Mouse (Mus musculus) limb, embryonic 10.5 days (tissue): ENCODE measurements around the gene Fgfbp3. TPM values are rescaled to one million over a fixed set of nuclear protein-coding genes. Genes with fewer than 3 reads are reported as not detected.
"Not testable (repeated sequence)": the region's sequence is repeated elsewhere in the genome, so short reads cannot be mapped to it uniquely, and the experiment has no call there.

ENCODE experiments used
- DNase-seq: peaks from one replicate; pipeline ENCODE4 v3.0.0-alpha.2; 2017; ENCODE audit warnings: low spot score
- H3K27ac ChIP-seq: fragments of 300-500 bp; sonication (generic); 2 replicates; pipeline ENCODE4 v1.5.1; 2016; ENCODE audit warnings: mild to moderate bottlenecking
- H3K27me3 ChIP-seq: fragments of 300-500 bp; sonication (generic); 2 replicates; pipeline ENCODE4 v1.6.1; 2016; ENCODE audit warnings: low read depth, mild to moderate bottlenecking; ENCODE audit not compliant: poor library complexity, severe bottlenecking
- H3K36me3 ChIP-seq: fragments of 300-500 bp; sonication (generic); 2 replicates; pipeline ENCODE4 v1.6.1; 2016; ENCODE audit warnings: mild to moderate bottlenecking, moderate library complexity
- H3K4me1 ChIP-seq: fragments of 300-500 bp; sonication (generic); 2 replicates; pipeline ENCODE4 v1.6.1; 2016
- H3K4me3 ChIP-seq: fragments of 300-500 bp; sonication (generic); 2 replicates; pipeline ENCODE4 v1.5.1; 2016; ENCODE audit warnings: mild to moderate bottlenecking, moderate library complexity
- H3K9me3 ChIP-seq: fragments of 300-500 bp; sonication (generic); replicated peaks from 2 replicates; pipeline ENCODE4 v1.6.1; 2016; ENCODE audit warnings: mild to moderate bottlenecking
- WGBS: fragments of 180-500 bp; shearing (Covaris S2); methylation state at CpG from one replicate; pipeline ENCODE4 v1.1.7; 2016; 5-methylcytosine and 5-hydroxymethylcytosine counted together
- polyA plus RNA-seq: library from polyadenylated mRNA; unstranded; fragments of >200 nt; fragmentation: Nextera tagmentation; extraction: Ambion mirVana; gene quantifications from 2 replicates; pipeline ENCODE4 v1.2.1, GENCODE M21; 2016

The Fgfbp3 gene
- polyA plus RNA-seq: 4.0 and 4.6 TPM in 2 replicates

- Histone ChIP-seq H3K9me3 (no peaks in the 10 kb centered on the region), H3K27me3 (no peaks in the 10 kb centered on the region), H3K36me3 (no peaks in the 10 kb centered on the region), H3K4me1 (peaks cover 11% of the 10 kb centered on the region), H3K4me3 (peak within 1 kb of the TSS; percentile 94), H3K27ac (peak within 1 kb of the TSS; percentile 95)
- 17% methylated on average over 12 of the region's 12 CpGs for WGBS
- DNase-seq: no peak
Measured at GRCm38 (mm10) chr19:36919466-36919865, at the start of gene Fgfbp3. Gene Fgfbp3, minus strand, starts transcription at chr19:36919615.

- H3K9me3 ChIP-seq, H3K27me3 ChIP-seq, H3K4me3 ChIP-seq, H3K27ac ChIP-seq, DNase-seq, H3K4me1 ChIP-seq: not testable (repeated sequence)
- H3K36me3 ChIP-seq: peaks cover 83% of the 10 kb centered on the region
- WGBS: 93% methylated on average over 6 of the region's 6 CpGs
Measured at GRCm38 (mm10) chr19:36962544-36963260, 43.3 kb upstream of the Fgfbp3 start.

GRCm38 (mm10) chr19:36961320-36961719 is 41.9 kb upstream of the Fgfbp3 start:
- Histone ChIP-seq H3K4me3 (no peak overlapping the region), H3K27me3 (no peaks in the 10 kb centered on the region), H3K4me1 (no peaks in the 10 kb centered on the region), H3K36me3 (peaks cover 77% of the 10 kb centered on the region), H3K27ac (no peak overlapping the region), H3K9me3 (no peaks in the 10 kb centered on the region)
- WGBS: 92% methylated on average over 1 of the region's 1 CpGs
- DNase-seq: no peak

GRCm38 (mm10) chr19:36958331-36958730 is 38.9 kb upstream of the Fgfbp3 start:
- Histone ChIP-seq H3K4me1 (no peaks in the 10 kb centered on the region), H3K27ac (no peak overlapping the region), H3K4me3 (no peak overlapping the region), H3K36me3 (peaks cover 57% of the 10 kb centered on the region), H3K9me3 (no peaks in the 10 kb centered on the region), H3K27me3 (no peaks in the 10 kb centered on the region)
- no peak for DNase-seq
- 89% methylated on average over 4 of the region's 4 CpGs for WGBS

GRCm38 (mm10) chr19:36953637-36954206 is 34.3 kb upstream of the Fgfbp3 start:
- Histone ChIP-seq H3K27ac (no peak overlapping the region), H3K27me3 (no peaks in the 10 kb centered on the region), H3K4me1 (no peaks in the 10 kb centered on the region), H3K36me3 (peaks cover 23% of the 10 kb centered on the region), H3K9me3 (no peaks in the 10 kb centered on the region), H3K4me3 (no peak overlapping the region)
- no peak for DNase-seq
- WGBS: 84% methylated on average over 4 of the region's 4 CpGs

- Histone ChIP-seq H3K4me3 (no peak overlapping the region), H3K27me3 (no peaks in the 10 kb centered on the region), H3K9me3 (no peaks in the 10 kb centered on the region), H3K36me3 (peaks cover 13% of the 10 kb centered on the region), H3K27ac (no peak overlapping the region), H3K4me1 (no peaks in the 10 kb centered on the region)
- DNase-seq: no peak
- WGBS: 84% methylated on average over 1 of the region's 1 CpGs
Measured at GRCm38 (mm10) chr19:36940064-36940463, 20.6 kb upstream of the Fgfbp3 start.

- Histone ChIP-seq H3K27ac (no peak overlapping the region), H3K27me3 (no peaks in the 10 kb centered on the region), H3K36me3 (peaks cover 9% of the 10 kb centered on the region; the same call in 1 of the 2 replicates), H3K9me3 (no peaks in the 10 kb centered on the region), H3K4me3 (no peak overlapping the region), H3K4me1 (no peaks in the 10 kb centered on the region)
- DNase-seq: no peak
Measured at GRCm38 (mm10) chr19:36938008-36938407, 18.6 kb upstream of the Fgfbp3 start.

GRCm38 (mm10) chr19:36936285-36936684 is 16.9 kb upstream of the Fgfbp3 start:
- Histone ChIP-seq H3K4me3 (no peak overlapping the region), H3K36me3 (peaks cover 9% of the 10 kb centered on the region; the same call in 1 of the 2 replicates)
- 94% methylated on average over 4 of the region's 4 CpGs for WGBS

GRCm38 (mm10) chr19:36932613-36933012 is 13.2 kb upstream of the Fgfbp3 start:
- Histone ChIP-seq H3K4me1 (peaks cover 4% of the 10 kb centered on the region), H3K36me3 (peaks cover 11% of the 10 kb centered on the region; the same call in 1 of the 2 replicates), H3K9me3 (no peaks in the 10 kb centered on the region), H3K27ac (no peak overlapping the region), H3K27me3 (no peaks in the 10 kb centered on the region), H3K4me3 (no peak overlapping the region)
- DNase-seq: no peak
- WGBS: 98% methylated on average over 2 of the region's 2 CpGs

More at GRCm38 (mm10) chr19:36936285-36936684, 16.9 kb upstream of the Fgfbp3 start:
- Histone ChIP-seq H3K27ac (no peak overlapping the region), H3K27me3 (no peaks in the 10 kb centered on the region), H3K9me3 (no peaks in the 10 kb centered on the region), H3K4me1 (no peaks in the 10 kb centered on the region)
- no peak for DNase-seq

- Histone ChIP-seq H3K9me3 (no peaks in the 10 kb centered on the region), H3K36me3 (peaks cover 11% of the 10 kb centered on the region; the same call in 1 of the 2 replicates), H3K4me1 (peaks cover 9% of the 10 kb centered on the region), H3K4me3 (no peak overlapping the region), H3K27me3 (no peaks in the 10 kb centered on the region), H3K27ac (no peak overlapping the region)
- no peak for DNase-seq
Measured at GRCm38 (mm10) chr19:36932097-36932496, 12.7 kb upstream of the Fgfbp3 start.

GRCm38 (mm10) chr19:36929816-36930215 is 10.4 kb upstream of the Fgfbp3 start:
- Histone ChIP-seq H3K9me3 (no peaks in the 10 kb centered on the region), H3K36me3 (0 out of 2 replicates have a peak, but pooled peaks cover 2% of the 10 kb centered on the region), H3K27me3 (no peaks in the 10 kb centered on the region), H3K4me1 (peaks cover 19% of the 10 kb centered on the region), H3K27ac (no peak overlapping the region), H3K4me3 (no peak overlapping the region)
- DNase-seq: no peak

- no peaks in the 10 kb centered on the region for H3K27me3 ChIP-seq
- H3K4me1 ChIP-seq: peaks cover 19% of the 10 kb centered on the region
- H3K36me3 ChIP-seq: 0 out of 2 replicates have a peak, but pooled peaks cover 2% of the 10 kb centered on the region
- H3K9me3 ChIP-seq: no peaks in the 10 kb centered on the region
- DNase-seq: no peak
- 91% methylated on average over 6 of the region's 6 CpGs for WGBS
- no peak overlapping the region for H3K4me3 ChIP-seq
- no peak overlapping the region for H3K27ac ChIP-seq
Measured at GRCm38 (mm10) chr19:36927800-36928361, 8.5 kb upstream of the Fgfbp3 start.

GRCm38 (mm10) chr19:36926553-36927236 is 7.3 kb upstream of the Fgfbp3 start:
- Histone ChIP-seq H3K4me3 (peak overlapping the region; percentile 93), H3K27me3 (no peaks in the 10 kb centered on the region), H3K9me3 (no peaks in the 10 kb centered on the region), H3K36me3 (0 out of 2 replicates have a peak, but pooled peaks cover 2% of the 10 kb centered on the region), H3K27ac (peak overlapping the region; percentile 95), H3K4me1 (peaks cover 19% of the 10 kb centered on the region)
- DNase-seq: no peak
- WGBS: 4% methylated on average over 26 of the region's 26 CpGs
